Mouse (Mus musculus) stomach, embryonic 16.5 days (tissue): ENCODE results near the gene Kdm5b. TPM values are rescaled to one million over a fixed set of nuclear protein-coding genes. Genes with fewer than 3 reads are reported as not detected.

Source experiments
- ATAC-seq: fragments of 200-750 bp; cut with Nextera tagmentation; 2 replicates; pipeline ENCODE4 v1.8.0; 2017; ENCODE audit warnings: moderate number of reproducible peaks, moderate TSS enrichment; ENCODE audit not compliant: insufficient read depth, low FRiP score
- H3K27ac ChIP-seq: fragments of 300-500 bp; sonication (generic); 2 replicates; pipeline ENCODE4 v1.5.1; 2014; ENCODE audit warnings: low read length
- H3K27me3 ChIP-seq: fragments of 300-500 bp; sonication (generic); 2 replicates; pipeline ENCODE4 v1.6.1; 2014; ENCODE audit warnings: low read length, control low read depth, mixed read lengths; ENCODE audit not compliant: control insufficient read depth, insufficient read depth
- H3K36me3 ChIP-seq: fragments of 300-500 bp; sonication (generic); 2 replicates; pipeline ENCODE4 v1.6.1; 2014; ENCODE audit warnings: low read length; ENCODE audit not compliant: control insufficient read depth, insufficient read depth
- H3K4me1 ChIP-seq: fragments of 300-500 bp; sonication (generic); 2 replicates; pipeline ENCODE4 v1.6.1; 2014; ENCODE audit warnings: low read length, control low read depth, mixed read lengths; ENCODE audit not compliant: control insufficient read depth, insufficient read depth
- H3K4me2 ChIP-seq: fragments of 300-500 bp; sonication (generic); 2 replicates; pipeline ENCODE4 v1.6.1; 2014; ENCODE audit warnings: low read depth, low read length, mixed read lengths
- H3K4me3 ChIP-seq: fragments of 300-500 bp; sonication (generic); replicated peaks from 2 replicates; pipeline ENCODE4 v1.5.1; 2014; ENCODE audit warnings: mild to moderate bottlenecking, low read length
- H3K9ac ChIP-seq: fragments of 300-500 bp; sonication (generic); 2 replicates; pipeline ENCODE4 v1.6.1; 2014; ENCODE audit warnings: low read length
- H3K9me3 ChIP-seq: fragments of 300-500 bp; sonication (generic); replicated peaks from 2 replicates; pipeline ENCODE4 v1.6.1; 2016; ENCODE audit warnings: low read length, control low read depth; ENCODE audit not compliant: control insufficient read depth
- WGBS: fragments of 180-500 bp; shearing (Covaris S2); extraction: QIAGEN DNeasy Blood & Tissue Kit; methylation state at CpG from one replicate; pipeline ENCODE4 v1.1.7; 2014; 5-methylcytosine and 5-hydroxymethylcytosine counted together
- polyA plus RNA-seq: library from polyadenylated mRNA; unstranded; fragments of >200 nt; fragmentation: Nextera tagmentation; extraction: Ambion mirVana; gene quantifications from 2 replicates; pipeline ENCODE4 v1.2.1, GENCODE M21; 2015

The Kdm5b gene
- polyA plus RNA-seq, 1 experiment from 2014 or later = 48.4 TPM

GRCm38 (mm10) chr1:134625325-134625724 is 65.4 kb downstream of the Kdm5b start:
- WGBS = 89% methylated on average over 4 of the region's 4 CpGs
- no peak for ATAC-seq
- H3K4me2 ChIP-seq = no peak overlapping the region
- no peaks in the 10 kb centered on the region for H3K9me3 ChIP-seq
- H3K27ac ChIP-seq = no peak overlapping the region
- no peaks in the 10 kb centered on the region for H3K27me3 ChIP-seq
- H3K36me3 ChIP-seq = peaks cover 30% of the 10 kb centered on the region
- no peaks in the 10 kb centered on the region for H3K4me1 ChIP-seq
- H3K4me3 ChIP-seq = no peak overlapping the region
- H3K9ac ChIP-seq = no peak overlapping the region

GRCm38 (mm10) chr1:134629455-134629854 is 69.5 kb downstream of the Kdm5b start:
- WGBS = 91% methylated on average over 10 of the region's 10 CpGs
- H3K4me1 ChIP-seq = no peaks in the 10 kb centered on the region
- H3K27ac ChIP-seq = no peak overlapping the region

GRCm38 (mm10) chr1:134634296-134634695 is 74.3 kb downstream of the Kdm5b start:
- no peak overlapping the region for H3K27ac ChIP-seq
- no peak overlapping the region for H3K4me3 ChIP-seq
- peaks cover 11% of the 10 kb centered on the region; the same call in 1 of the 2 replicates for H3K36me3 ChIP-seq
- no peak overlapping the region for H3K4me2 ChIP-seq
- WGBS = 50% methylated on average over 7 of the region's 7 CpGs
- no peak overlapping the region for H3K9ac ChIP-seq
- H3K4me1 ChIP-seq = peaks cover 7% of the 10 kb centered on the region
- no peaks in the 10 kb centered on the region for H3K9me3 ChIP-seq
- no peaks in the 10 kb centered on the region for H3K27me3 ChIP-seq
- no peak for ATAC-seq

More at GRCm38 (mm10) chr1:134629455-134629854, 69.5 kb downstream of the Kdm5b start:
- Histone ChIP-seq H3K9me3 (no peaks in the 10 kb centered on the region), H3K4me2 (no peak overlapping the region), H3K27me3 (no peaks in the 10 kb centered on the region), H3K4me3 (no peak overlapping the region), H3K36me3 (peaks cover 30% of the 10 kb centered on the region), H3K9ac (no peak overlapping the region)
- ATAC-seq = no peak

- H3K4me2 ChIP-seq = no peak overlapping the region
- H3K27me3 ChIP-seq = no peaks in the 10 kb centered on the region
- H3K4me3 ChIP-seq = no peak overlapping the region
- peaks cover 7% of the 10 kb centered on the region for H3K4me1 ChIP-seq
- no peaks in the 10 kb centered on the region for H3K9me3 ChIP-seq
- H3K27ac ChIP-seq = no peak overlapping the region
- no peak for ATAC-seq
- no peak overlapping the region for H3K9ac ChIP-seq
- 79% methylated on average over 3 of the region's 3 CpGs for WGBS
- H3K36me3 ChIP-seq = peaks cover 7% of the 10 kb centered on the region; the same call in 1 of the 2 replicates
Observed at GRCm38 (mm10) chr1:134636245-134636644, 76.3 kb downstream of the Kdm5b start.

- WGBS = 6% methylated on average over 3 of the region's 3 CpGs
- H3K4me3 ChIP-seq = no peak overlapping the region
- H3K4me1 ChIP-seq = peaks cover 7% of the 10 kb centered on the region
- peaks cover 6% of the 10 kb centered on the region; the same call in 1 of the 2 replicates for H3K36me3 ChIP-seq
- no peak for ATAC-seq
- no peaks in the 10 kb centered on the region for H3K9me3 ChIP-seq
- no peak overlapping the region for H3K27ac ChIP-seq
- H3K27me3 ChIP-seq = no peaks in the 10 kb centered on the region
- no peak overlapping the region for H3K9ac ChIP-seq
- no peak overlapping the region for H3K4me2 ChIP-seq
Observed at GRCm38 (mm10) chr1:134636684-134637083, 76.7 kb downstream of the Kdm5b start.

GRCm38 (mm10) chr1:134638041-134638440 is 78.1 kb downstream of the Kdm5b start:
- no peak overlapping the region for H3K4me3 ChIP-seq
- peak overlapping the region; percentile 8; the same call in 1 of the 2 replicates for H3K27ac ChIP-seq
- no peaks in the 10 kb centered on the region for H3K9me3 ChIP-seq
- 0 out of 2 replicates have a peak overlapping the region, but pooled peaks have one; percentile 37 for H3K9ac ChIP-seq
- no peaks in the 10 kb centered on the region for H3K27me3 ChIP-seq
- WGBS = 30% methylated on average over 3 of the region's 3 CpGs
- peaks cover 7% of the 10 kb centered on the region for H3K4me1 ChIP-seq
- H3K36me3 ChIP-seq = no peaks in the 10 kb centered on the region
- ATAC-seq = no peak
- no peak overlapping the region for H3K4me2 ChIP-seq

- H3K4me2 ChIP-seq = no peak overlapping the region
- no peak overlapping the region for H3K9ac ChIP-seq
- H3K36me3 ChIP-seq = no peaks in the 10 kb centered on the region
- no peak for ATAC-seq
- peaks cover 7% of the 10 kb centered on the region for H3K4me1 ChIP-seq
- 29% methylated on average over 7 of the region's 7 CpGs for WGBS
- no peak overlapping the region for H3K4me3 ChIP-seq
- H3K27ac ChIP-seq = peak overlapping the region; percentile 8; the same call in 1 of the 2 replicates
- H3K27me3 ChIP-seq = no peaks in the 10 kb centered on the region
- no peaks in the 10 kb centered on the region for H3K9me3 ChIP-seq
Observed at GRCm38 (mm10) chr1:134638522-134638921, 78.6 kb downstream of the Kdm5b start.

GRCm38 (mm10) chr1:134639460-134639859 is 79.5 kb downstream of the Kdm5b start:
- Histone ChIP-seq H3K36me3 (no peaks in the 10 kb centered on the region), H3K4me2 (no peak overlapping the region), H3K27ac (no peak overlapping the region), H3K4me1 (peaks cover 7% of the 10 kb centered on the region), H3K9me3 (no peaks in the 10 kb centered on the region), H3K4me3 (no peak overlapping the region), H3K27me3 (no peaks in the 10 kb centered on the region), H3K9ac (no peak overlapping the region)
- 78% methylated on average over 6 of the region's 6 CpGs for WGBS
- no peak for ATAC-seq

GRCm38 (mm10) chr1:134641507-134641906 is 81.5 kb downstream of the Kdm5b start:
- 29% methylated on average over 3 of the region's 3 CpGs for WGBS
- Histone ChIP-seq H3K9me3 (no peaks in the 10 kb centered on the region), H3K27ac (no peak overlapping the region), H3K4me3 (no peak overlapping the region), H3K4me2 (no peak overlapping the region), H3K27me3 (peaks cover 14% of the 10 kb centered on the region), H3K9ac (no peak overlapping the region), H3K4me1 (peaks cover 14% of the 10 kb centered on the region), H3K36me3 (no peaks in the 10 kb centered on the region)
- ATAC-seq = no peak
